In the genomic region with DNA sequence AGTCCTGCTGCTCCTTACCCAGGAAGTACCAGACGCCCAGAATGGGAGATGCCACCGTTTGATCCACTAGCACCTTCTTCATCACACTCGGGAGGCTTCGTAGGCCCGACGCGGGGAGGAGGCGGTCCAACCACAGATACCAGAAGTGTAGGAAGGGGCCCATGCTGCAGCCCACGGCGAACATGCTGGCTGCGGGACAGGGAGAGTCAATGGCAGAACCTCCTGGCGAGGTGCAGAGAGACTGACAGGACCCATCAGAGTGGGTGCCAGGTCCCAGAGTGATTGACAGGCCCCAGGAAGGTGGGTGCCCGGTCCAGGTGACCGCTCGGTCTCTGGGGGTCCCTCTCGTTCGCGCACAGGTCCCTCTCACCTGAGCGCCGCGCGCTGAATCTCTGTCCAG, we compare ENCODE assay signal across 8 mouse cellular contexts. TPM values are rescaled to one million over a fixed set of nuclear protein-coding genes. Genes with fewer than 3 reads are reported as not detected.
A peak's percentile ranks its signal among the peaks of the same experiment; 100 is the strongest.
DNase-seq lines count a peak whose midpoint lies in the region; ATAC-seq lines count a peak whose summit lies in the region.

No protein-coding gene starts in this region.

- peaks cover 36% of the 10 kb centered on the region for H3K36me3 ChIP-seq in hindbrain, embryonic 10.5 days
- H3K36me3 ChIP-seq in midbrain, embryonic 11.5 days (ENCODE audit: control insufficient read depth, insufficient read depth, low read length): no peaks in the 10 kb centered on the region

- peak overlapping the region; percentile 81 for H3K4me3 ChIP-seq in hindbrain, embryonic 10.5 days
- H3K4me3 ChIP-seq in midbrain, embryonic 11.5 days (ENCODE audit: low read depth, low read length): peak overlapping the region; percentile 68

- peak; percentile 56 for DNase-seq in layer of hippocampus, adult 11-12 months (ENCODE audit: low spot score)
- DNase-seq in layer of hippocampus, postnatal 10 days (ENCODE audit: low spot score in 2 of 2): no peak
- peak; percentile 39 for DNase-seq in adipocyte (ENCODE audit: low spot score)
- no peak for DNase-seq in hindbrain, embryonic 10.5 days (ENCODE audit: low spot score)
- peak; percentile 87 for DNase-seq in midbrain, embryonic 11.5 days (ENCODE audit: low spot score, missing footprints)
- DNase-seq in cerebellum, adult 11-12 months: no peak
- DNase-seq in cerebellum, postnatal 36 days: no peak
- no peak for DNase-seq in frontal cortex, postnatal 10 days (ENCODE audit: low spot score in 2 of 2)

- peak overlapping the region; percentile 86 for H3K27ac ChIP-seq in hindbrain, embryonic 10.5 days
- H3K27ac ChIP-seq in midbrain, embryonic 11.5 days (ENCODE audit: low read depth, low read length): no peak overlapping the region

- H3K4me1 ChIP-seq in hindbrain, embryonic 10.5 days (replicated peaks): peaks cover 56% of the 10 kb centered on the region
- H3K4me1 ChIP-seq in midbrain, embryonic 11.5 days (ENCODE audit: control insufficient read depth, insufficient read depth, low read length): peaks cover 6% of the 10 kb centered on the region; the same call in 1 of the 2 replicates

- no peak; the same call in 1 of the 2 replicates for ATAC-seq in midbrain, embryonic 11.5 days (ENCODE audit: low FRiP score)

- 2% methylated on average over 22 of the region's 22 CpGs for WGBS in hindbrain, embryonic 10.5 days
- WGBS in midbrain, embryonic 11.5 days: 1% methylated on average over 22 of the region's 22 CpGs

- H3K9ac ChIP-seq in midbrain, embryonic 11.5 days (ENCODE audit: low read length): peak overlapping the region; percentile 77

- H3K27me3 ChIP-seq in hindbrain, embryonic 10.5 days (ENCODE audit: insufficient read depth, poor library complexity, severe bottlenecking): peaks cover 14% of the 10 kb centered on the region
- no peaks in the 10 kb centered on the region for H3K27me3 ChIP-seq in midbrain, embryonic 11.5 days (ENCODE audit: control insufficient read depth, insufficient read depth, low read length)

- H3K4me2 ChIP-seq in midbrain, embryonic 11.5 days: peak overlapping the region; percentile 100

- no peaks in the 10 kb centered on the region for H3K9me3 ChIP-seq in hindbrain, embryonic 10.5 days
- H3K9me3 ChIP-seq in midbrain, embryonic 11.5 days (ENCODE audit: control insufficient read depth, low read length): no peaks in the 10 kb centered on the region

RNA-seq across cellular contexts. Expression of a gene that starts 0.4 kb away (rescaled TPM):
- total RNA-seq in layer of hippocampus, postnatal 10 days (2021): 10 to 100 TPM; 45.3 to 49.9 TPM
- polyA plus RNA-seq in hindbrain, embryonic 10.5 days (2016; fragmentation: Nextera tagmentation; extraction: Ambion mirVana): 35.0 and 40.6 TPM in 2 replicates
- polyA plus RNA-seq in midbrain, embryonic 11.5 days (2014; fragmentation: Nextera tagmentation; extraction: Ambion mirVana): 28.3 and 29.6 TPM in 2 replicates

RNA-seq across cellular contexts. Expression of a gene that starts 5.9 kb away (rescaled TPM):
- 100 to 1,000 TPM; 584 to 714 TPM for total RNA-seq in layer of hippocampus, postnatal 10 days (2021)
- polyA plus RNA-seq in hindbrain, embryonic 10.5 days (2016; fragmentation: Nextera tagmentation; extraction: Ambion mirVana): 24.8 and 70.3 TPM in 2 replicates
- 56.6 and 66.1 TPM in 2 replicates for polyA plus RNA-seq in midbrain, embryonic 11.5 days (2014; fragmentation: Nextera tagmentation; extraction: Ambion mirVana)

RNA-seq across cellular contexts. Expression of a gene that starts 16.2 kb away (rescaled TPM):
- 100 to 1,000 TPM; 170 to 174 TPM for total RNA-seq in layer of hippocampus, postnatal 10 days (2021)
- 73.4 and 82.1 TPM in 2 replicates for polyA plus RNA-seq in hindbrain, embryonic 10.5 days (2016; fragmentation: Nextera tagmentation; extraction: Ambion mirVana)
- polyA plus RNA-seq in midbrain, embryonic 11.5 days (2014; fragmentation: Nextera tagmentation; extraction: Ambion mirVana): 25.4 and 30.2 TPM in 2 replicates

RNA-seq across cellular contexts. Expression of a gene that starts 36.8 kb away (rescaled TPM):
- total RNA-seq in layer of hippocampus, postnatal 10 days (2021): under 1 TPM; 0.51 to 0.64 TPM
- polyA plus RNA-seq in hindbrain, embryonic 10.5 days (2016; fragmentation: Nextera tagmentation; extraction: Ambion mirVana): 0.63 and 0.69 TPM in 2 replicates
- 0.16 TPM in 1 of 2 replicates, not detected in the other for polyA plus RNA-seq in midbrain, embryonic 11.5 days (2014; fragmentation: Nextera tagmentation; extraction: Ambion mirVana)

RNA-seq across cellular contexts. Expression of a gene that starts 42.0 kb away (rescaled TPM):
- not detected for total RNA-seq in layer of hippocampus, postnatal 10 days (2021)
- polyA plus RNA-seq in hindbrain, embryonic 10.5 days (2016; fragmentation: Nextera tagmentation; extraction: Ambion mirVana): not detected in 2 replicates
- not detected in 2 replicates for polyA plus RNA-seq in midbrain, embryonic 11.5 days (2014; fragmentation: Nextera tagmentation; extraction: Ambion mirVana)

Comparison
In these comparisons a context has a peak if more than half of its experiments do, and no peak if none do; other contexts are left out.
1. DNase-seq: peak in layer of hippocampus, adult 11-12 months (single experiment), adipocyte (single experiment) and midbrain, embryonic 11.5 days (single experiment); none in layer of hippocampus, postnatal 10 days (0 of 2), hindbrain, embryonic 10.5 days (single experiment), cerebellum, adult 11-12 months (single experiment), cerebellum, postnatal 36 days (0 of 2) and frontal cortex, postnatal 10 days (0 of 2).